Mouse (Mus musculus): ENCODE measurements around the gene Sumf1.

Sumf1 gene

GRCm38 (mm10) chr6:108093449-108093848 lies 91.9 kb downstream of the Sumf1 start:
- DNase-seq (ENCODE audit: low spot score in 2 of 2), result no peak

GRCm38 (mm10) chr6:108092646-108093045 lies 92.7 kb downstream of the Sumf1 start:
- DNase-seq (ENCODE audit: low spot score in 2 of 2), result no peak

GRCm38 (mm10) chr6:108091296-108091695 lies 94.1 kb downstream of the Sumf1 start:
- no peak for DNase-seq (ENCODE audit: low spot score in 2 of 2)

- no peak for DNase-seq (ENCODE audit: low spot score in 2 of 2)
Observed at GRCm38 (mm10) chr6:108075857-108076256, 109.5 kb downstream of the Sumf1 start.

GRCm38 (mm10) chr6:108074624-108075023 lies 110.8 kb downstream of the Sumf1 start:
- DNase-seq (ENCODE audit: low spot score in 2 of 2), result no peak

- DNase-seq (ENCODE audit: low spot score in 2 of 2), result no peak
Observed at GRCm38 (mm10) chr6:108073931-108074330, 111.5 kb downstream of the Sumf1 start.

- no peak for DNase-seq (ENCODE audit: low spot score in 2 of 2)
Observed at GRCm38 (mm10) chr6:108073071-108073470, 112.3 kb downstream of the Sumf1 start.

- DNase-seq (ENCODE audit: low spot score in 2 of 2), result no peak
Observed at GRCm38 (mm10) chr6:108070947-108071346, 114.4 kb downstream of the Sumf1 start.

GRCm38 (mm10) chr6:108065583-108065982 lies 119.8 kb downstream of the Sumf1 start:
- DNase-seq (ENCODE audit: low spot score in 2 of 2), result peak; percentile 69 to 81

GRCm38 (mm10) chr6:108064918-108065526 lies 120.4 kb downstream of the Sumf1 start, which contains the start of gene Setmar:
Gene Setmar, plus strand, starts transcription at chr6:108065045.
- peak; percentile 95 to 96 for DNase-seq (ENCODE audit: low spot score in 2 of 2)

- no peak for DNase-seq (ENCODE audit: low spot score in 2 of 2)
Observed at GRCm38 (mm10) chr6:108061121-108061520, 124.3 kb downstream of the Sumf1 start.

GRCm38 (mm10) chr6:108058066-108058465 lies 127.3 kb downstream of the Sumf1 start:
- DNase-seq (ENCODE audit: low spot score in 2 of 2), result no peak

GRCm38 (mm10) chr6:108057353-108057752 lies 128.0 kb downstream of the Sumf1 start:
- no peak for DNase-seq (ENCODE audit: low spot score in 2 of 2)

All from spleen, postnatal 36 days (tissue).